Mouse (Mus musculus): ENCODE results near the gene Treml4.

GRCm38 (mm10) chr17:48268276-48268675, 4.2 kb downstream of the Treml4 start:
- no peak for TF ChIP-seq CTCF (IDR thresholded peaks at IDR 0.05; ENCODE audit: extremely low read depth, insufficient read depth, low read length)
- no peak for TF ChIP-seq POLR2A (IDR thresholded peaks at IDR 0.05; ENCODE audit: extremely low read depth, insufficient read depth, low read length)

All from cortical plate, adult 2 months (tissue).